Mouse (Mus musculus) B cell, adult 2 months (primary cell): ENCODE measurements around the gene Adgrl2.

Source experiments
- DNase-seq, 2 experiments: peaks; one replicate each; pipeline ENCODE4 v3.0.0; 2022

Gene Adgrl2

DNA sequence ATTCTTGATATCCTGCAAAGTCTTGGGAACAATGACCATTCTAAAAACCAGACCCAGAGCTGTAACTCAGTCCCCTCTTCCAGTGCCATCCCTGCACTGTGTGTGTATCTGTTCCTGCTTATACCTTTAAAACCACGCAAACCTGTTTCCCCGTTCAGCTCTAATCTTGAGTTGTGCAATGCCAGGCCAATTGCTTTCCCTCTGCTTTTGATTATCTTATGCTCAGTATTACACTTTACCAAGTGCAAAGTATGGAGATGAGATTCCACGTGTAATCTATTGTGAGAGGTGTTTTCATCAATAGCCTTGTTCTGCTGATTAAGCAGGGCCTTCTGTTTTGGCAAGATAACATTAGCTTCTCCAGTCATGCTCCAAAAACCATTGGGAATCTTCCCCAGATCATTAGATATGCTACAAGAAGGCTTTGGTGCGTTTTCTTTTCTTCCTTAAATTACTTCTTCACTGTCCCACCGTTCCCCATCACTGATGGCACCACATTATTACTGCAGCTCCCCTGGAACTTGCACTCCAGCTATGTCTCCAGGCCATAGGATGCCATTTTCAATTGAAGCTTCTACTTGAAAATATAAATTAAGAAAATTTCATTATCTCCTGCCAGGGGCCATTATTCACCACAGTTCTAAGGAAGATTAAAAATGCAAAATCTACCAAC is 118.4 kb downstream of the Adgrl2 start:
- no peak for DNase-seq

GRCm38 (mm10) chr3:148867618-148868017 is 122.7 kb downstream of the Adgrl2 start:
- no peak for DNase-seq

- DNase-seq = no peak
Observed at GRCm38 (mm10) chr3:148866633-148867032, 123.7 kb downstream of the Adgrl2 start.

GRCm38 (mm10) chr3:148866053-148866452 is 124.3 kb downstream of the Adgrl2 start:
- no peak for DNase-seq

DNA sequence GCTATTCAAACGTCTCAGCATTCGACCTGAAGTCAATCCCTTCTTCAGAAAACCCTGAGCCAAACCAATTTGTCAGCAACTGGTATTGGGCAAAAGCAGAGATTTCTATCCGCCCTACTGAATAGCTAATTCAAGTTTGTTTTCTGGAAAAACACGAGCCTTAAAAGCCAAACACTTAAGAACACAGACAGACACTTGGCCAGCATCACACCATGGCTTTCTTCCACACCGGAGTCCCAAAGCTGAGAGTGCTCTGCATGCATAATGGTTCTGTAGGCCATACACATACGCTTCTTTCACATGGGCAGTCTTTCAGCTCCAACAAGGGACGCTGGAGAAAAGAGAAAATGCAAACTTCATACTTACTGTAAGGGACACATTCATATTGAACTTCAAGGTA is 125.1 kb downstream of the Adgrl2 start:
- DNase-seq = no peak

GRCm38 (mm10) chr3:148861860-148862259 is 128.5 kb downstream of the Adgrl2 start:
- no peak for DNase-seq

- no peak for DNase-seq
Observed at GRCm38 (mm10) chr3:148854306-148854910, 135.9 kb downstream of the Adgrl2 start.

DNA sequence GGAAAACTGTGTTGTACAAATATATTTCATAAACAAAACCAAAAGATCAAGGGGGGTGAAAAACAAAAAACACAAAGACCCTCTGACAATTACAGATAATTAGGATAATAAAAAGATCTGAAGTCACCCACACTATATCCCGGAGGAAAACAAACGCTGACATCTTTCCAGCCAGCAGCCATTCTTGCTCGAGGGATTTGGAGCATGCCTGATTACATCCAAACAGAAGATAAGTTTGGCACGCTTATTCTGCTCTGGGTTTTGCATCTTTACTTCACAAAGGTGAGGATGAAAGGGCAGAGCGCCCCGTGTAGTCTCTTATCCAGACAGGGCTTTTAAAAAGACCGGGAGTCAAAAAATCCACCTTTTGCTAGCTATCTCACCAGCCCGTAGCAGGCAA is 137.0 kb downstream of the Adgrl2 start:
- no peak for DNase-seq

DNA sequence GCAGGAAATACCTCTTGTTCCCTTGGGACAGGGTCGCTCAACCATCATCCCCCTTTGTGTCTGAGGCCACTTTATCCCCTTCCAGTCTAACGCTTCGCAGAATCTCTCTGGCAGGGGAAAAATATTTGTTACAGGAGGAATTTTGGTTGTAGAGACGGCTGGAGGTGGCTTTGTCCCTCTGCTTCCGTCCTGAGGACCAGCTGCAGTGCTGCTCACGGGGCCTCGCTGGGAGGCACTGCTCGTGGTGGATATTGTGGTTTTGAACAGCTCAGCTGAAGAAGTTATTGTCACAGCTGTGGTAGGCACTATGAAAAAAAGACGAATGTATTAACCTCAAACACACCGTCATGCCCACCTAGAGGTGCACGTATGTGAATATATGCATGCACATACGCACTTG is 137.8 kb downstream of the Adgrl2 start:
- DNase-seq = peak; percentile 31 to 32

GRCm38 (mm10) chr3:148850821-148851220 is 139.5 kb downstream of the Adgrl2 start:
- no peak for DNase-seq

GRCm38 (mm10) chr3:148848366-148848765 is 142.0 kb downstream of the Adgrl2 start:
- DNase-seq = no peak

GRCm38 (mm10) chr3:148844182-148844581 is 146.2 kb downstream of the Adgrl2 start:
- DNase-seq = no peak

- DNase-seq = no peak
Observed at GRCm38 (mm10) chr3:148842533-148842932, 147.8 kb downstream of the Adgrl2 start.

GRCm38 (mm10) chr3:148838835-148839296 is 151.5 kb downstream of the Adgrl2 start:
- no peak for DNase-seq

GRCm38 (mm10) chr3:148838095-148838834 is 152.1 kb downstream of the Adgrl2 start:
- DNase-seq = no peak

DNA sequence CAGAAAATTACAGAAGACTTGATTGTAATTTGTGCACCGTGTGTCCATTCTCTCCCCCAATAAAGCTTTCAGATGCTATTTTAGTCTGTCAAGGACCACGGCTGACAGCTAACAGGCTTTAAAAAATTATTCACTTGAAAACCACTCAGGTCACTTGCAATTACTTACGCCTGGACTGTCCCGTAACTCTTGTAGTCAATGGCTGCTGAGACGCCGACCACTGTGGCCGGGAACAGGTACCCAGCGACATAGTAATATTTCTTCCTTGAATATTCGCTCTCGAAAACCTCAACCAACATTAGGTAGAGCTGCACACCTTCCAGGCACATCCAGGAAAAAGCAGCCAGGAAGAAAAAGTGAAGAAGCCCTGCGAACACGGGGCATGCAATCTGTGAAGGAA is 155.2 kb downstream of the Adgrl2 start:
- DNase-seq = no peak

GRCm38 (mm10) chr3:148833070-148833769 is 157.1 kb downstream of the Adgrl2 start:
- DNase-seq = no peak

- DNase-seq = no peak
Observed at GRCm38 (mm10) chr3:148832001-148832400, 158.4 kb downstream of the Adgrl2 start.

DNA sequence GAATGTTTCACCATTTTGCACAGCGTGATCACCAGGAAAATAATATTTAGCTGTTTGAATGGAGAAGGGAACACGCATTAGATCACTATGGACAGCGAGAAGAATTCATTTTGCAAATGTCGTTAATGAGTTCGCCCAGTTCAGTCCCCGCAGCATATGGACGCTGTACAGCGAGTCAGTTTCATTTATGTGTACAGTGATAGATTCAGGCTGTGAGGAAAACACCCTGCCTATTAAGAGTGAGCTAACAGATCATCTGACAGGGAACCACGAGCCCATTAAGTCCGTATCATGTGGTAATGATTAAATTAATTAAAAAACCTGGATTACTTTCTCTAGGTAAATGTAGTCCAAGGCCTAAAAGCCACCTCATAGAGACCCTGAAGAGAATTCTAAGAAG is 161.8 kb downstream of the Adgrl2 start:
- no peak for DNase-seq

DNA sequence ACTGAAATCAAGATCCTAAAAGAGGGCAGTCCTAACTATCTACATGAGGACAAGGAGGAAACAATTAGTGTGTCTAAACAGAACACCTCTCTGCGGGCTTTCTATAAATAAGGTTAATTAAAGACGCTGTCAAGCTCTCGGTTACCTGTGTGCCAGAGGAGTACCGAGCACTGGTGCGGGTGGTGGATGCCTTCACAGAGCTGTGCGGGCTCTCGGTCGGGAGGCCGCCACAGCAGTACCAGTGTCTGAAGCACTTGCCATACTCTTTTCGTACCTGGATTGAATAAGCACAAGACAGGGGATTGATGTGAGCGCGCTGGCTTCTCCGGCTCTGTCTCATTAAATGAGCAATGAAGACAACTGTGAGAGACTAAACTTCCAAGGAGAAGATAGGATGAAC is 166.8 kb downstream of the Adgrl2 start:
- no peak for DNase-seq

GRCm38 (mm10) chr3:148821632-148822031 is 168.7 kb downstream of the Adgrl2 start:
- DNase-seq = no peak

DNA sequence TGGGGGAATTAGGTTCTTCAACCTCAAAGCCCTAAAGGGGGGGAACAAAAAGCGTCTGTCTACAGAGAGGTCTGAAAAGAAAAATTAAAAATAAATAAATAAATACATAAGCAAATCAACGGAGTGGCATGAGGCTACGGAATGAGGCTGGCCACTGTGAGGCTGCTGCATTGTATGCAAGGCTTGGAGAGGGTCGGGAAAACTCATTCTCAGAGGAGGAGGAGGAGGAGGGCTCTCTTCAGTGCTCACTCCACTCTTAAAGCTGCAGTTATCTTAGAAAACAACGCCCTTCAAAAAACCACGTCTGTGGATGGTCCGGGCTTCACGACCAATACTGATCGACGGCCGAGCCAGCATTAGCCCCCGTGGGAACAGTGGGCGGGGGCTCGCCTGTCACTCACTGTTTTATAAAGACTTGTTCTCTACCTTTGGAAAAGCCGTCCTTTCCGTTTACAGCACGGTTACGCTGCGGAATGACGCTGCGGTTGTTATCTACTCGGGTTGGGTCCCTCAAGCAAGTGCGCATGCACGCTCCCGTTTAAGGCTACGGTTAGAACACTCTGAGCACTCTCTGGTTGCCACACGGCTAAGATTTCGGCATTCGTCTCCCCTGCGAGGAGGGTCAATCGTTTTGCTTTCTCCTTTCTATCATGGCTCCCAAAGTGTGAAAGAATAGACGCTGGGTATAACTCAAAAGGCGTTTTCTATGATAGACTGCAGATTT is 170.9 kb downstream of the Adgrl2 start:
- DNase-seq = no peak
